Mouse (Mus musculus) layer of hippocampus, adult 18-20 months (tissue): ENCODE measurements around the gene Selenbp1. TPM values are rescaled to one million over a fixed set of nuclear protein-coding genes. Genes with fewer than 3 reads are reported as not detected.

Experiments used
- DNase-seq, 2 experiments: peaks; one replicate each; pipeline ENCODE4 v3.0.0; 2022; ENCODE audit warnings: low spot score in 2 of 2
- total RNA-seq, 2 experiments: library from RNA; stranded (reverse); gene quantifications; 2 replicates each; pipeline ENCODE4 v1.2.3; 2021

Gene Selenbp1
- total RNA-seq, 2 experiments from 2014 or later, result 12.6 to 14.1 TPM

DNA sequence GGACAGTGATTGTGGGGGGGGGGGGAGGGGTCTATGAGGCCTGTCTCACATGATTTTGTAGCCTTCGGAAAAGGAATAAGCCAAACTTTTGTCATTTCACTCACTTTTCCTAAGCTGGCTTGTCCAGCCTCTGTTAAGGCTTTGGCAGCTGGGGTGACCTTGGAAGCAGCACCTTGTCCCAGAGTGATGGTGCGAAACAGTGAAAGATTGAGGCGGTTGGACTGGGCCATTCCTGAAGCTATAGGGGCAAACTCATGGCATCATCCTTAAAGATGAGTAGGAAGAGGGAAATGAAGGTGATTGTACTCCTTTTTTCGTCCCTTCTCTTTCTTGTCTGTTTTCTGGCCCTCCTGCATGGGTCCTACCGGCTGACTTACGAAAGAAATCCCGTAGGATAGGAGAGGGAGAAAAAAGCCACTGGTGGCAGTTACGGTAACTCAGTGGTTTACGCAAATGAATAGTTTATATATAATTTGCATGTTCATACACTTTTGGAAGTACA lies 41.2 kb downstream of the Selenbp1 start:
- DNase-seq, result peak in 1 of 2 experiments; percentile 25

DNA sequence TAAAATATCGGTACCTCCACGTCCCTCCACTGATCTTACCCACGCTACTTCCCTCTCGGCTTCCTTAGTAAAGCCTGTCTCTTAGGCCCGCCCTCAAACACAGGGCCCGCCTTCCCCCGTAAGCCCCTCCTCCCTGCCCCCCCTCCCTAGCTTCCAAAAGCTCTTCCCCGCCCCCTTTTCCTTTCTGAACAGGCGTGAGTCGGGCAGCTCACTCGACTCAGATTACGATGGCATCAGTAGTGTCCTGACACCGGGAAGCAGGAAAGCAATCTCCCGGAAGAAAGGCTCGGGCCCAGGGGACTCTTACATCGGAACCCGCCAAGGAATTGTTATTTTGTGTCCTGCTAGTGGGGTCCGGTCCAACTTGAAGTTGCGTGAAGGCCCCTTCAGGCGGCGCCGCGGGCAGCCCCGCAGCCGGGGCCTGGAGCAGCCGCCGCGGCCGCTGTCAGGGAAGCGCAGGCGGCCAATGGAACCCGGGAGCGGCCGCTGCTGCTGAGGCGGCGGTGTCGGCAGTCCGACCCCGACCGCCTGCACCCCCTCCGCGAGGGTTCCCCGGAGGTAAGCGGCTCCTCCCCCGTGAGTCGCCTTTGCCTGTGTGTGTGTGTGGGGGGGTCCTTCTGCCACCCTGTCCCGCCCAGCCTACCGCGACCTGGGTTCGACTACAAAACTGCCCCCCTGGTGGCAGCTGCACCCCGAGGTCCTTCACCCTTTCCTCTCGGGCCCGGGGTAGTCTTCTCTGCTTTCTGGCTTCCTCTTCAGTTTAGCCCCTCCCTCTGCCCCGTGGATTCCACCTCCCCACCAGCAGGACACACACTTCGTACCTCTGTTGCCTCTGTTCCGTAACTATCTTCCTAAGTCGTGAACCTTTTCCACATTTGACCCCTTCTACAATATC lies 41.9 kb downstream of the Selenbp1 start, which contains the start of gene Pi4kb:
TSS of gene Pi4kb (plus strand) at position 204 of the 895 bp plus-strand sequence.
- peak; percentile 75 to 89 for DNase-seq

DNA sequence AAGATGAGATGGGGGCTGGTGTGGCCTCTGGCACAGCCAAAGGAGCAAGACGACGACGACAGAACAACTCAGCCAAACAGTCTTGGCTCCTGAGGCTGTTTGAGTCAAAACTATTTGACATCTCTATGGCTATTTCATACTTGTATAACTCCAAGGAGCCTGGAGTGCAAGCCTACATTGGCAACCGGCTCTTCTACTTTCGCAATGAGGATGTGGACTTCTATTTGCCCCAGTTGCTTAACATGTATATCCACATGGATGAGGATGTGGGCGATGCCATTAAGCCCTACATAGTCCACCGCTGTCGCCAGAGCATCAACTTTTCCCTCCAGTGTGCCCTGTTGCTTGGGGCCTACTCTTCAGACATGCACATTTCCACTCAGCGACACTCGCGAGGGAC lies 51.5 kb downstream of the Selenbp1 start:
- no peak for DNase-seq

DNA sequence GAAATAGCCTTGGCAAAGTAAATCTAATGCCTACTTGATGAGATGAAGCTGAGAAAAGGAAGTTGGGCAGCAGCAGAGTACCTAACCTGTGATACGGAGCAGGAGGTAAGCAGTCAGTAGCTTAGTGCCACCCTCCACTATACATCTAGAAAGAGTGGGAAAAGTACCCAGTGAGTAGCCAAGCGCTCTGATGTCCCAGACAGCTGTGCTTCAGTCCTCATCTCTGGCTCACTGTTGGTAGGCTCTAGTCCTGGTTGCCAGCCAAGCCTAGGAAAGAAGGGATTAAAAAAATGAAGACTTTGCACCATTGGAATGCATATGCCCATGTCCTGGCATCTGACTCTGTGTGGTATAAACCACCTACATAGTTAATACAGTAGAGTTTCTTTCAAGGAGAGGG lies 52.7 kb downstream of the Selenbp1 start:
- no peak for DNase-seq

DNA sequence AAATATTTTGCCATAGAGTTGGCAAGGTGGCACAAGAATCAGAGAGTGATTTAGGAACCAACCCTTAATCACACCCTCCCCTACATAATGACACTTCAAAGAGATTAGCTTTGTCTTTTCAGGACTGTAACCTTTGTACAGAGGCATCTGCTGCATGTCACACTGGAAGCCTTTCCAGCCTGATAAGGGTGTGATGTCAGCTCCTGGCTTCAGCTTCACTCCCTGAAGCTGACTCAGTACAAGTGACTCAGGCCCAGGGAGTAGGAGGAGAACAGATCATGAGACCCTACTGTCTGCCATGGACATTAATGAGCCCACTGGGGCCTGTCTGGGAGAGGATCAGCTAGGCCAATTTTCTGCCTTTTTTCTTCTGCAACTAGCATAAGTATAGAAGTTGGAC lies 54.7 kb downstream of the Selenbp1 start:
- peak in 1 of 2 experiments; percentile 34 for DNase-seq

DNA sequence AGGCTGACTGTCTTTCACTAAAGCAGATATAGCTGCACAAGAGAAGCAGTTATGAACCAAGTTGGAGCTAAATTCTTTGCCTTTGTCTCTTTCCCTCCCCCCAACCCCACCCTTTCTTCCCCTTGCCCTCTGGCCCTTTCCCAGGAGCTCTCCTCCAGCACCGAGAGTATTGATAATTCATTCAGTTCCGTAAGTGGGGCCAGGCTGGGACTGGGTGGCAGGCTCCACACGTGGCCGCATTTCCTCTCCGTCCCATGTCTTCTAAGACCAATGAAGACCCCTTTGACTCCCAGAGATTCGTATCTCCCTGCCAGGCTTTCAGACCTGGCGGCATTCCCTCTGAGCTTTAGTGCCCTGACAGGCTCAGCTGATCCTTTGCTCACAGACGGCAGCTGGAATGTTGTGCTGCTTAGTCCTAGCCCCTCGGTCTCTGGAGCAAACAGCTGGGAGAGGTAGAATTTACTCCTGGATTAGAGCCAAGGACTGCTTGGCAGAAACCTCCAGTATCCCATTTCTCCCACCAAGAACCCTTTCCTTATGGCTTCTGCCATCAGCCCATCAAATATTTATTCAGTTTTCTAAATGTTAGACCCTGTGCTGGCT lies 56.4 kb downstream of the Selenbp1 start:
- DNase-seq, result no peak

Other genes with a start within 250 kb of the Selenbp1 start
- under 1 TPM; 0.77 to 0.99 TPM for gene Selenbp2, start 239.5 kb upstream of the Selenbp1 start, total RNA-seq
- gene Cgn, start 146.6 kb upstream of the Selenbp1 start, total RNA-seq, result 1 to 10 TPM; 3.6 to 3.7 TPM
- 10 to 100 TPM; 57.0 to 58.6 TPM for gene Pogz, start 95.5 kb upstream of the Selenbp1 start, total RNA-seq
- 100 to 1,000 TPM; 267 to 268 TPM for gene Psmb4, start 46.1 kb upstream of the Selenbp1 start, total RNA-seq
- gene Rfx5, start 21.0 kb downstream of the Selenbp1 start, total RNA-seq, result 10 to 100 TPM; 19.5 to 22.0 TPM
- 10 to 100 TPM; 61.1 to 63.4 TPM for gene Pi4kb, start 41.7 kb downstream of the Selenbp1 start, total RNA-seq
- gene Zfp687, start 82.4 kb downstream of the Selenbp1 start, total RNA-seq, result 10 to 100 TPM; 24.4 to 26.2 TPM
- 100 to 1,000 TPM; 154 to 169 TPM for gene Psmd4, start 109.6 kb downstream of the Selenbp1 start, total RNA-seq
- gene Pip5k1a, start 173.9 kb downstream of the Selenbp1 start, total RNA-seq, result 10 to 100 TPM; 69.1 to 71.7 TPM
- gene Vps72, start 178.0 kb downstream of the Selenbp1 start, total RNA-seq, result 10 to 100 TPM; 46.7 to 48.2 TPM
- under 1 TPM; 0.48 to 0.82 TPM for gene Tmod4, start 191.4 kb downstream of the Selenbp1 start, total RNA-seq
- 10 to 100 TPM; 43.5 to 48.9 TPM for gene Scnm1, start 201.0 kb downstream of the Selenbp1 start, total RNA-seq
- 10 to 100 TPM; 16.1 to 16.5 TPM for gene Lysmd1, start 201.0 kb downstream of the Selenbp1 start, total RNA-seq
- 1 to 10 TPM; 2.6 to 3.1 TPM for gene Tnfaip8l2, start 209.3 kb downstream of the Selenbp1 start, total RNA-seq
- 10 to 100 TPM; 29.4 to 34.2 TPM for gene Sema6c, start 227.4 kb downstream of the Selenbp1 start, total RNA-seq